Mouse (Mus musculus): ENCODE measurements at regions not wholly inside any gene's neighbourhood (a gene's known extent, or its start where the extent isn't known, plus 50 kb on each side); places are given as distances from the start of the nearest gene placed in this dataset.
"Not testable (repeated sequence)": the region's sequence is repeated elsewhere in the genome, so short reads cannot be mapped to it uniquely, and the experiment has no call there.

- H3K9me3 ChIP-seq (ENCODE audit: control insufficient read depth, low read length), result no peaks in the 10 kb centered on the region; the same call in 1 of the 2 replicates
- H3K27me3 ChIP-seq (ENCODE audit: control insufficient read depth), result no peaks in the 10 kb centered on the region
- no peak overlapping the region for H3K4me3 ChIP-seq (replicated peaks)
- no peak for TF ChIP-seq GATA1 (IDR thresholded peaks at IDR 0.05; ENCODE audit: low read length)
- no peak for TF ChIP-seq TAL1 (IDR thresholded peaks at IDR 0.05; ENCODE audit: low read length)
- no peaks in the 10 kb centered on the region for H3K36me3 ChIP-seq (ENCODE audit: control insufficient read depth)
- no peaks in the 10 kb centered on the region for H3K4me1 ChIP-seq (ENCODE audit: control insufficient read depth)
Observed at GRCm38 (mm10) chr11:113148198-113148537, 366.1 kb downstream of the Sox9 start.

- no peaks in the 10 kb centered on the region for H3K36me3 ChIP-seq (ENCODE audit: control insufficient read depth)
- no peaks in the 10 kb centered on the region for H3K9me3 ChIP-seq (ENCODE audit: control insufficient read depth, low read length)
- TF ChIP-seq GATA1 (IDR thresholded peaks at IDR 0.05; ENCODE audit: low read length) (no peak), TAL1 (IDR thresholded peaks at IDR 0.05; ENCODE audit: low read length) (no peak)
- H3K27me3 ChIP-seq (ENCODE audit: control insufficient read depth), result no peaks in the 10 kb centered on the region
- no peaks in the 10 kb centered on the region for H3K4me1 ChIP-seq (ENCODE audit: control insufficient read depth)
- no peak overlapping the region for H3K4me3 ChIP-seq (replicated peaks)
Observed at GRCm38 (mm10) chr11:113155515-113155914, 373.5 kb downstream of the Sox9 start.

GRCm38 (mm10) chr11:113163941-113164340, 381.9 kb downstream of the Sox9 start:
- H3K4me1 ChIP-seq (ENCODE audit: control insufficient read depth), result no peaks in the 10 kb centered on the region
- TF ChIP-seq GATA1 (IDR thresholded peaks at IDR 0.05; ENCODE audit: low read length) (no peak), TAL1 (IDR thresholded peaks at IDR 0.05; ENCODE audit: low read length) (no peak)
- no peak overlapping the region for H3K4me3 ChIP-seq (replicated peaks)
- no peaks in the 10 kb centered on the region for H3K27me3 ChIP-seq (ENCODE audit: control insufficient read depth)
- no peaks in the 10 kb centered on the region for H3K36me3 ChIP-seq (ENCODE audit: control insufficient read depth)
- no peaks in the 10 kb centered on the region for H3K9me3 ChIP-seq (ENCODE audit: control insufficient read depth, low read length)

GRCm38 (mm10) chr11:113164510-113164909, 382.5 kb downstream of the Sox9 start:
- TF ChIP-seq GATA1 (IDR thresholded peaks at IDR 0.05; ENCODE audit: low read length), result no peak
- TF ChIP-seq TAL1 (IDR thresholded peaks at IDR 0.05; ENCODE audit: low read length), result no peak
- Histone ChIP-seq H3K27me3 (ENCODE audit: control insufficient read depth) (no peaks in the 10 kb centered on the region), H3K36me3 (ENCODE audit: control insufficient read depth) (no peaks in the 10 kb centered on the region), H3K4me3 (replicated peaks) (no peak overlapping the region), H3K4me1 (ENCODE audit: control insufficient read depth) (no peaks in the 10 kb centered on the region), H3K9me3 (ENCODE audit: control insufficient read depth, low read length) (no peaks in the 10 kb centered on the region)

GRCm38 (mm10) chr11:113165069-113165795, 383.2 kb downstream of the Sox9 start:
- H3K4me1 ChIP-seq (ENCODE audit: control insufficient read depth), result no peaks in the 10 kb centered on the region
- no peaks in the 10 kb centered on the region for H3K27me3 ChIP-seq (ENCODE audit: control insufficient read depth)
- H3K4me3 ChIP-seq (replicated peaks), result no peak overlapping the region
- no peak for TF ChIP-seq GATA1 (IDR thresholded peaks at IDR 0.05; ENCODE audit: low read length)
- no peak for TF ChIP-seq TAL1 (IDR thresholded peaks at IDR 0.05; ENCODE audit: low read length)
- no peaks in the 10 kb centered on the region for H3K36me3 ChIP-seq (ENCODE audit: control insufficient read depth)
- H3K9me3 ChIP-seq (ENCODE audit: control insufficient read depth, low read length), result no peaks in the 10 kb centered on the region

- TF ChIP-seq TAL1 (IDR thresholded peaks at IDR 0.05; ENCODE audit: low read length) (no peak), GATA1 (IDR thresholded peaks at IDR 0.05; ENCODE audit: low read length) (no peak)
- Histone ChIP-seq H3K27me3 (ENCODE audit: control insufficient read depth) (no peaks in the 10 kb centered on the region), H3K36me3 (ENCODE audit: control insufficient read depth) (no peaks in the 10 kb centered on the region), H3K9me3 (ENCODE audit: control insufficient read depth, low read length) (no peaks in the 10 kb centered on the region), H3K4me3 (replicated peaks) (no peak overlapping the region), H3K4me1 (ENCODE audit: control insufficient read depth) (no peaks in the 10 kb centered on the region)
Observed at GRCm38 (mm10) chr11:113166517-113166916, 384.5 kb downstream of the Sox9 start.

- no peaks in the 10 kb centered on the region for H3K4me1 ChIP-seq (ENCODE audit: control insufficient read depth)
- no peaks in the 10 kb centered on the region for H3K9me3 ChIP-seq (ENCODE audit: control insufficient read depth, low read length)
- no peaks in the 10 kb centered on the region for H3K27me3 ChIP-seq (ENCODE audit: control insufficient read depth)
- H3K36me3 ChIP-seq (ENCODE audit: control insufficient read depth), result no peaks in the 10 kb centered on the region
- no peak overlapping the region for H3K4me3 ChIP-seq (replicated peaks)
- TF ChIP-seq GATA1 (IDR thresholded peaks at IDR 0.05; ENCODE audit: low read length) (no peak), TAL1 (IDR thresholded peaks at IDR 0.05; ENCODE audit: low read length) (no peak)
Observed at GRCm38 (mm10) chr11:113172497-113173140, 390.6 kb downstream of the Sox9 start.

GRCm38 (mm10) chr11:113173317-113173716, 391.3 kb downstream of the Sox9 start:
- H3K4me1 ChIP-seq (ENCODE audit: control insufficient read depth); H3K9me3 ChIP-seq (ENCODE audit: control insufficient read depth, low read length); H3K27me3 ChIP-seq (ENCODE audit: control insufficient read depth); H3K36me3 ChIP-seq (ENCODE audit: control insufficient read depth); H3K4me3 ChIP-seq (replicated peaks): not testable (repeated sequence)

GRCm38 (mm10) chr11:113174011-113174507, 392.0 kb downstream of the Sox9 start:
- Histone ChIP-seq H3K36me3 (ENCODE audit: control insufficient read depth) (no peaks in the 10 kb centered on the region), H3K9me3 (ENCODE audit: control insufficient read depth, low read length) (no peaks in the 10 kb centered on the region), H3K27me3 (ENCODE audit: control insufficient read depth) (no peaks in the 10 kb centered on the region), H3K4me1 (ENCODE audit: control insufficient read depth) (no peaks in the 10 kb centered on the region), H3K4me3 (replicated peaks) (no peak overlapping the region)
- TF ChIP-seq GATA1 (IDR thresholded peaks at IDR 0.05; ENCODE audit: low read length), result no peak

Data from erythroblast, embryonic 14.5 days (primary cell).